Mouse (Mus musculus) liver, adult 2 months (tissue): ENCODE data around the gene Rad9a.

Experiments used
- CTCF ChIP-seq: fragments of 200-500 bp; IDR thresholded peaks from 2 replicates; pipeline ENCODE4 v1.5.1; 2011; ENCODE audit warnings: low read depth, low read length, control low read depth
- POLR2A ChIP-seq: fragments of 200-500 bp; IDR thresholded peaks from 2 replicates; pipeline ENCODE4 v1.6.1; 2011; ENCODE audit warnings: low read length, control low read depth; ENCODE audit not compliant: insufficient read depth; ENCODE audit errors: extremely low read depth

DNA sequence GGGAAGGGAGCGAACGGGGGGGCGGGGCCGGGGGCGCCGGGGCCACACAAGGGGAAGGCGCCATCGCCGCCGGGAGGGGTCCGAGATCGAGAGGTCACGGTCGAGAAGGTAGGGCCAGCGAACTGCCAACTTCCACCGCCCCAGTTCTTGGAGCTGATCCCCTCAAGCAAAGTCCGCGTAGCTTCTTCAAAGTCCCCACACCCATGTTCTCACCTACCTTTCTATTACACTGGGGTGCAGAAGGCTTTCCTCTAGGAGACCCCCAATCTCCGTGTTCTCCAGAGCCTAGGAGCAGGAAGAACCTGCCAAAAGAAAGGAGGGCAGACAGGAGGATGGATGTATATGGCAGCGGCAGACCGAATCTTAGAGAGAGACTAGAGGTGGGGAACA is 14.0 kb upstream of the Rad9a start:
- TF ChIP-seq POLR2A: no peak
- no peak for TF ChIP-seq CTCF
